Mouse (Mus musculus) heart, postnatal 0 days (tissue): ENCODE measurements around the gene Hmx3.

Experiments used
- CTCF ChIP-seq: IDR thresholded peaks from 2 replicates; pipeline ENCODE4 v1.5.1; 2016; ENCODE audit warnings: antibody characterized with exemption, control low read depth, low read depth
- EP300 ChIP-seq: IDR thresholded peaks from 2 replicates; pipeline ENCODE4 v1.6.1; 2016; ENCODE audit warnings: antibody characterized with exemption, low read depth

DNA sequence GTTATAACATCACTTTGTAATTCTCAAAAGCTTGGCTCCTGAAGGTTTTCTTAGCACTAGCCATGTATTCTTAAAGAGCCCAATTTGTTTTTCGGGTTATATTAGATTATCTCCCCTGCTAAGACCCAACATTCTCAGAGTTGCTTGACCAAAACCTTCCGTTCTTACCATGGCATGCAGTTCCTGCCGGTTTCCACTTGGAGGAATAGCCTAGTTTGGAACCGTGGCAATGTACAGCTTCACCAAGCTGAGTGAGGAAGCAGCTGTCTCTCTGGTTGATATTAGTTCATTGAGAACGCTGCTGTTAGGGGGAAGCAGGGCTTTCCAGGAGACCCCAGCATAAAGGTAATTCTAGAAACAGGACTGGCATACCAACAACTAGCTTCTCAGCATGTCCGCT, 32.6 kb downstream of the Hmx3 start:
- TF ChIP-seq EP300: no peak
- no peak for TF ChIP-seq CTCF
